Mouse (Mus musculus): ENCODE measurements at regions not wholly inside any gene's neighbourhood (a gene's known extent, or its start where the extent isn't known, plus 50 kb on each side); places are given as distances from the start of the nearest gene placed in this dataset.

GRCm38 (mm10) chr10:37319746-37320430 lies 181.2 kb upstream of the Marcks start:
- Histone ChIP-seq H3K4me2 (no peak overlapping the region), H3K27me3 (no peaks in the 10 kb centered on the region), H3K9me3 (no peaks in the 10 kb centered on the region), H3K27ac (replicated peaks) (no peak overlapping the region), H3K4me3 (no peak overlapping the region), H3K9ac (no peak overlapping the region), H3K36me3 (no peaks in the 10 kb centered on the region), H3K4me1 (replicated peaks) (peaks cover 4% of the 10 kb centered on the region; the same call in 1 of the 2 replicates)
- ATAC-seq (ENCODE audit: low FRiP score, low read depth), result no peak
- WGBS, result 94% methylated on average over 8 of the region's 8 CpGs

- Histone ChIP-seq H3K27ac (replicated peaks) (no peak overlapping the region), H3K9me3 (no peaks in the 10 kb centered on the region), H3K27me3 (no peaks in the 10 kb centered on the region), H3K9ac (no peak overlapping the region), H3K4me1 (replicated peaks) (peaks cover 8% of the 10 kb centered on the region; the same call in 1 of the 2 replicates), H3K4me2 (no peak overlapping the region), H3K4me3 (no peak overlapping the region), H3K36me3 (no peaks in the 10 kb centered on the region)
- whole genome bisulfite sequencing, result 71% methylated on average over 3 of the region's 3 CpGs
- ATAC-seq (ENCODE audit: low FRiP score, low read depth), result peak; percentile 48; the same call in 1 of the 2 replicates
Observed at GRCm38 (mm10) chr10:37316701-37317100, 178.0 kb upstream of the Marcks start.

DNA sequence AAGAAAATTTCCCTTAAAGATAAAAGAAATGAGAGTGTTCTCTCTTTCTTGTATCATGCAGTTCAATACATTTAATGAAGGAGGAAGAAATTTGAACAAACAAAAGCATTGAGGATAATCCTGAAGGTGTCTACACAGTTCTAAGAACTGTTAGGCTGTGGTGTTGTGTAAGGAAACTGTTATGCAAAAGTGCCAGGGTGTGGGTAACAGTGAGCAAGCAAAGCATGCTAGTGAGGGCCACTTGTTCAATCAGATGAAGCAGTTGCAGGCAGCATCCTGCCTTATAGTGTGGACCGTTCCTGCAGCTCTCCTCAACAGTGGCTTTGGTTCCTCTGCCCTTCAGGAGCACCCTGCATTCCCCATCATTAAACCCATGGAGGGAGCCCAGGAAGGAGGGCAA lies 177.1 kb upstream of the Marcks start:
- no peak overlapping the region for H3K4me3 ChIP-seq
- ATAC-seq (ENCODE audit: low FRiP score, low read depth), result no peak
- no peak overlapping the region for H3K27ac ChIP-seq (replicated peaks)
- 93% methylated on average over 1 of the region's 1 CpGs for WGBS
- peaks cover 8% of the 10 kb centered on the region; the same call in 1 of the 2 replicates for H3K4me1 ChIP-seq (replicated peaks)
- no peak overlapping the region for H3K9ac ChIP-seq
- H3K4me2 ChIP-seq, result no peak overlapping the region
- no peaks in the 10 kb centered on the region for H3K27me3 ChIP-seq
- H3K36me3 ChIP-seq, result no peaks in the 10 kb centered on the region
- no peaks in the 10 kb centered on the region for H3K9me3 ChIP-seq

GRCm38 (mm10) chr10:37314746-37315430 lies 176.2 kb upstream of the Marcks start:
- Histone ChIP-seq H3K9me3 (no peaks in the 10 kb centered on the region), H3K27ac (replicated peaks) (peak overlapping the region; percentile 54; the same call in 1 of the 2 replicates)

GRCm38 (mm10) chr10:37313461-37313860 lies 174.7 kb upstream of the Marcks start:
- Histone ChIP-seq H3K4me2 (no peak overlapping the region), H3K4me1 (replicated peaks) (peaks cover 8% of the 10 kb centered on the region; the same call in 1 of the 2 replicates), H3K9ac (no peak overlapping the region), H3K4me3 (no peak overlapping the region), H3K27me3 (no peaks in the 10 kb centered on the region), H3K27ac (replicated peaks) (no peak overlapping the region), H3K36me3 (no peaks in the 10 kb centered on the region), H3K9me3 (no peaks in the 10 kb centered on the region)
- ATAC-seq (ENCODE audit: low FRiP score, low read depth), result no peak

More at GRCm38 (mm10) chr10:37314746-37315430, 176.2 kb upstream of the Marcks start:
- 54% methylated on average over 5 of the region's 5 CpGs for WGBS
- Histone ChIP-seq H3K4me2 (no peak overlapping the region), H3K4me3 (no peak overlapping the region), H3K4me1 (replicated peaks) (peaks cover 8% of the 10 kb centered on the region; the same call in 1 of the 2 replicates), H3K36me3 (no peaks in the 10 kb centered on the region), H3K27me3 (no peaks in the 10 kb centered on the region), H3K9ac (no peak overlapping the region)
- ATAC-seq (ENCODE audit: low FRiP score, low read depth), result peak; percentile 93

GRCm38 (mm10) chr10:37310266-37310945 lies 171.7 kb upstream of the Marcks start:
- no peak overlapping the region for H3K4me2 ChIP-seq
- H3K4me3 ChIP-seq, result no peak overlapping the region
- H3K9ac ChIP-seq, result no peak overlapping the region
- no peak for ATAC-seq (ENCODE audit: low FRiP score, low read depth)
- no peak overlapping the region for H3K27ac ChIP-seq (replicated peaks)
- no peaks in the 10 kb centered on the region for H3K9me3 ChIP-seq
- H3K27me3 ChIP-seq, result no peaks in the 10 kb centered on the region
- 89% methylated on average over 2 of the region's 2 CpGs for WGBS
- no peaks in the 10 kb centered on the region for H3K36me3 ChIP-seq
- H3K4me1 ChIP-seq (replicated peaks), result peaks cover 8% of the 10 kb centered on the region; the same call in 1 of the 2 replicates

GRCm38 (mm10) chr10:37304656-37305055 lies 165.9 kb upstream of the Marcks start:
- Histone ChIP-seq H3K27ac (replicated peaks) (no peak overlapping the region), H3K27me3 (no peaks in the 10 kb centered on the region), H3K9me3 (no peaks in the 10 kb centered on the region), H3K36me3 (no peaks in the 10 kb centered on the region), H3K4me1 (replicated peaks) (no peaks in the 10 kb centered on the region), H3K4me2 (no peak overlapping the region), H3K9ac (no peak overlapping the region), H3K4me3 (no peak overlapping the region)
- no peak for ATAC-seq (ENCODE audit: low FRiP score, low read depth)
- 48% methylated on average over 2 of the region's 2 CpGs for WGBS

DNA sequence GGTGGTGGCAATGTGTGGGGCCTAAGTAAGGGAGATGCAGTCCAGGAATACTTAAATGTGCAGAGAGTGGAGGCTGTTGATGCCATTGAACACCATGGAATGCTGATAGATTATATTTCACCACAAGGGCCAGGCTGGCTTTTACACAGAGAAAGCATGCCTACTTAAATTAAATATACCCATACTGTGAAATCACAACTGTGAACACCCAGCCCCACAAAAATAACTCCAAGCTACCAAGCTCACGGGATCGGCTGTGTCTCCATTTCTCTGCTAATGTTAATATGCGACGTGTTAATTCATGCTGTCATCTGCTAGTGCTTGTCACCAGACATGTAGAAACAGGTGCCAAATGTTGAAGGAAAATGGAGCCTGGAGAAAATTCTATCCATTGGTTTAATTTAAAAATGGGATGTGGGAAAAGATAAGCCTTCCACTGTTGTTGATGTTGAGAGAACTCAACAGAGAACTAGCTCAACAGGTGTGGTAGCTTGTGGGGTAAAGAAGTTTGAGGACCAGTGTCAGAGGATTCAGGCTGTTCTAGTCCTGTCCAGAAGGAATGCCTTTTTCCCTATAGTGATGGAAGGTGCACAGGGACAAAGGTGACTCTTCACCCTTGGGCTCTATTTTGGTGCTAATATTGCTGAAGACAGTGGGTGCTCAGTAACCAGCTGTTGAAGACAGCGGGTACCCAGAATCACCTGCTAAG lies 161.6 kb upstream of the Marcks start:
- H3K9ac ChIP-seq, result no peak overlapping the region
- H3K4me2 ChIP-seq, result no peak overlapping the region
- no peak overlapping the region for H3K4me3 ChIP-seq
- no peaks in the 10 kb centered on the region for H3K27me3 ChIP-seq
- H3K4me1 ChIP-seq (replicated peaks), result no peaks in the 10 kb centered on the region
- H3K27ac ChIP-seq (replicated peaks), result no peak overlapping the region
- H3K36me3 ChIP-seq, result no peaks in the 10 kb centered on the region
- H3K9me3 ChIP-seq, result no peaks in the 10 kb centered on the region
- ATAC-seq (ENCODE audit: low FRiP score, low read depth), result no peak
- 80% methylated on average over 5 of the region's 5 CpGs for WGBS

DNA sequence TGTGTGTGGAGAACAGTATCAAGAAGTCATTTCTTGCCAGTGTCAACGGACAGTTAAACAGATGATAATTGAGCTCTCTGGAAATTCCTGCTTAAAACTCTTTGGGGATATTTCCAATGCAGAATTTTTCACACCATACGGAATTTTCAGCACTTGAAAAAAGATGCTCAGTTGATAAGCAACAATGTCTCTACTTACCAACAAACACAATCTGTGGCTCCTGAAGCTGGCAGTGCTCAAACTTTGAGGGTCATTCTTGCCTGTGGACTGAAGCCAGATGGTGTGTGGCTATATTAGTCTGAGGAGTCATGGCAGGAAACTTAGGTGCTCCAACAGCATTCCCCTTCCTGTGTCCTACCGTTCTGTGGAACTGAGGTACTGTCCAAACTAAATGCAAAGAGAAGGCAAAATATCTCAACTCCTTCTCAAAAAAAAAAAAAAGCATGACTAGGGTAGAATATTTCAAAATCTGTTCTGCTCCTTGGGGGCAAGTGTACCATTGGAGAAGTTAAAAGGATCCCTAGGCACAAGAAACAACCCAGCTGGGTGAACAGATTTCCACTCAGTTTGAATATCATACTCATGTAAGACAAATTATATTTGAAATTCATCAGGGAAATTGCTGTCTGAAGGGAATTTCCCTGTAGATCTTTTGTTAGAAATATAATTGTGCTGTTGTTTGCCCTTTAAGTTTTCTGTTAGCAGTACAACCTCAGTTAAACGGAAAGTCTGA lies 160.1 kb upstream of the Marcks start:
- Histone ChIP-seq H3K27me3 (no peaks in the 10 kb centered on the region), H3K4me1 (replicated peaks) (no peaks in the 10 kb centered on the region), H3K27ac (replicated peaks) (no peak overlapping the region), H3K4me3 (no peak overlapping the region), H3K4me2 (no peak overlapping the region), H3K9ac (no peak overlapping the region), H3K36me3 (no peaks in the 10 kb centered on the region), H3K9me3 (no peaks in the 10 kb centered on the region)
- ATAC-seq (ENCODE audit: low FRiP score, low read depth), result no peak
- 91% methylated on average over 4 of the region's 4 CpGs for WGBS

GRCm38 (mm10) chr10:37294231-37294630 lies 155.5 kb upstream of the Marcks start:
- no peak overlapping the region for H3K9ac ChIP-seq
- H3K27ac ChIP-seq (replicated peaks), result no peak overlapping the region
- no peaks in the 10 kb centered on the region for H3K27me3 ChIP-seq
- no peak overlapping the region for H3K4me3 ChIP-seq
- H3K4me1 ChIP-seq (replicated peaks), result no peaks in the 10 kb centered on the region
- no peaks in the 10 kb centered on the region for H3K36me3 ChIP-seq
- H3K4me2 ChIP-seq, result no peak overlapping the region
- no peak for ATAC-seq (ENCODE audit: low FRiP score, low read depth)
- H3K9me3 ChIP-seq, result no peaks in the 10 kb centered on the region

DNA sequence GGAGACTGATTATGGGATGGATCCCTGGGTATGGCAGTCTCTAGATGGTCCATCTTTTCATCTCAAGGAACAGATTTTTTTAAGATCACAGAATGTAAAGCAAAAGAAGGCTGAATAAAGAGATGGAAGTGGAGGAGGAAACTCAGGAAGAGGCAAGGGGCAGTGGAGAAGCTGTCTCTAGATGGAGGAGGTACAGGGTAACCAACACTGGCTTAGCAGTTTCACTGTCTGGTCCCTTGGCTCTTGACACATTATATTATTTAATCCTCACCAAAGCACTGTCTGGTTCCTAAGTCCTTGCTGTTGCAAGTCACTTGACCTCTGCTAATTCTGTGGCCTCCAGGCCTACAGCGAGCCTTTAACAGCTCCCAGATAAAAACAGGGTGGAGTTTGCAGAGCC lies 154.6 kb upstream of the Marcks start:
- no peaks in the 10 kb centered on the region for H3K4me1 ChIP-seq (replicated peaks)
- H3K9ac ChIP-seq, result no peak overlapping the region
- no peaks in the 10 kb centered on the region for H3K36me3 ChIP-seq
- no peak overlapping the region for H3K4me3 ChIP-seq
- H3K27ac ChIP-seq (replicated peaks), result no peak overlapping the region
- no peak for ATAC-seq (ENCODE audit: low FRiP score, low read depth)
- no peaks in the 10 kb centered on the region for H3K9me3 ChIP-seq
- no peak overlapping the region for H3K4me2 ChIP-seq
- H3K27me3 ChIP-seq, result no peaks in the 10 kb centered on the region
- 81% methylated on average over 1 of the region's 1 CpGs for WGBS
